In the genomic region with DNA sequence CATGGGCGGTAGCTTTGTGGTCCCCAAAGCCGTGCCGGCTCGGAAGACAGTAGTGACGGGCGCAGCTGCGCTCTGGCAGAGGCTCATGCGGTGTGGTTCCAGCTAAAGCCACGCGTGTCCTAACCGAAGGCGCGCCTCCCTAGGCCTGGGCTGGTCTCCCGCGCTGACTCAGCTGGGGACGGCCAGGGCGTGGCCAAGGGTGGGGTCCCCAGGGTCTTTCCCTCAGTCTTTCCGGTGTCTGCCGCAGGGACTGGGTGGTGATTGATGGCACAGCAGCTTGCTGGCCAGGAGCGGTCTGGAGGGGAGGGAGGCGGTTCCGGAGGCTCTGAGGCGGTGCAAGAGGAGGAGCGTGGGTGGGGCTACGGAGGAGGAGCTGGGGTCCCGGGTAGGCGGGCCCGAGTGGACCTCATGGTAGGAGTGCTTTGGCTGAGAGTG, we compare ENCODE assay signal across 8 mouse cellular contexts. TPM values are rescaled to one million over a fixed set of nuclear protein-coding genes. Genes with fewer than 3 reads are reported as not detected.
DNase-seq lines count a peak whose midpoint lies in the region; ATAC-seq and TF ChIP-seq lines count a peak whose summit lies in the region.

No protein-coding gene starts in this region.

- under 1% methylated on average over 28 of the region's 28 CpGs for WGBS in hindbrain, embryonic 10.5 days

- H3K9me3 ChIP-seq in G1E (replicated peaks) = peaks cover 82% of the 10 kb centered on the region
- no peaks in the 10 kb centered on the region for H3K9me3 ChIP-seq in hindbrain, embryonic 10.5 days

- no peak for DNase-seq in G1E (ENCODE audit: low spot score)
- DNase-seq in cerebellum, adult 18-20 months = peak; percentile 19 to 43
- peak; percentile 90 for DNase-seq in hindbrain, embryonic 10.5 days (ENCODE audit: low spot score)
- DNase-seq in layer of hippocampus, postnatal 14 days (ENCODE audit: low spot score in 2 of 2) = peak; percentile 77 to 80
- peak; percentile 95 for DNase-seq in lung, postnatal 14 days
- DNase-seq in ovary, postnatal 36 days (ENCODE audit: low spot score) = peak; percentile 88
- DNase-seq in thymus, postnatal 25 days = peak; percentile 93

- no peaks in the 10 kb centered on the region; the same call in 1 of the 2 replicates for H3K4me1 ChIP-seq in G1E (ENCODE audit: insufficient read depth, low read depth, low read length)
- H3K4me1 ChIP-seq in hindbrain, embryonic 10.5 days (replicated peaks) = peaks cover 53% of the 10 kb centered on the region

- no peak for TF ChIP-seq CTCF in G1E (IDR thresholded peaks at IDR 0.05; ENCODE audit: low read depth, low read length)

- no peaks in the 10 kb centered on the region; the same call in 1 of the 2 replicates for H3K27me3 ChIP-seq in G1E (ENCODE audit: insufficient read depth, low read length)
- peaks cover 32% of the 10 kb centered on the region for H3K27me3 ChIP-seq in hindbrain, embryonic 10.5 days (ENCODE audit: insufficient read depth, poor library complexity, severe bottlenecking)

- peak overlapping the region; percentile 85 for H3K27ac ChIP-seq in hindbrain, embryonic 10.5 days

- H3K4me3 ChIP-seq in G1E (ENCODE audit: low read depth, low read length) = peak overlapping the region; percentile 28; the same call in 1 of the 2 replicates
- H3K4me3 ChIP-seq in hindbrain, embryonic 10.5 days = peak overlapping the region; percentile 69

- ATAC-seq in G1E (ENCODE audit: extremely low read depth, insufficient number of reproducible peaks, low FRiP score, poor library complexity, severe bottlenecking) = no peak
- peak; percentile 61 for ATAC-seq in frontal cortex, adult (ENCODE audit: low TSS enrichment)

- no peaks in the 10 kb centered on the region for H3K36me3 ChIP-seq in G1E (replicated peaks)
- H3K36me3 ChIP-seq in hindbrain, embryonic 10.5 days = no peaks in the 10 kb centered on the region

RNA-seq across cellular contexts. Expression of a gene that starts 54.2 kb away (rescaled TPM):
- not detected in 2 replicates for total RNA-seq in G1E (2014; fragmentation: Nextera tagmentation)
- total RNA-seq in G1E (2017) = 0.22 and 0.29 TPM in 2 replicates
- polyA plus RNA-seq in G1E (2012) = not detected in 2 replicates
- 18.3 and 21.9 TPM in 2 replicates for polyA plus RNA-seq in hindbrain, embryonic 10.5 days (2016; fragmentation: Nextera tagmentation; extraction: Ambion mirVana)
- 10 to 100 TPM; 73.0 to 82.7 TPM for total RNA-seq in layer of hippocampus, postnatal 14 days (2021)

Comparison
In these comparisons a context has a peak if more than half of its experiments do, and no peak if none do; other contexts are left out.
1. RNA of a gene that starts 54.2 kb away (total RNA-seq): 73.0 to 82.7 TPM in layer of hippocampus, postnatal 14 days; 0.22 to 0.29 TPM in G1E; every median in the first group is over 10 times any median in the second.